Mouse (Mus musculus): ENCODE data around the gene Retn.

Retn gene

DNA sequence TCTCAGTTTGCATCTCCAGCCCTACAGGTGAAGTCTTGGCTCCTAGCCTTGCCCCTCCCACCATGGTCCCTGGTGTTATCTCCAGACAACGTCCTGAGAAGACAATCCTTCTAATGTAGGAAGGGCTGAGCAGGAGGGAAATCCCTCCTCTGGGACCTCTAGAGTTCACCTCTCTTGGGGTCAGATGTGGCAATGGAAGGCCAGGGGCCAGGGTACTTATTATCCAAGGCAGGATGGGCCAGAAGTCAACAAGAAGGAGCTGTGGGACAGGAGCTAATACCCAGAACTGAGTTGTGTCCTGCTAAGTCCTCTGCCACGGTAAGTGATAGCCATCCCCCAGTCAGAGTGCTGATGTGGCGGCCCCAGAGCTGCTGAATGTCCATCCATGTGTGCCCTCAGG lies at the start of gene Retn:
TSS of gene Retn (plus strand) at position 245 of the 400 bp plus-strand sequence.
- DNase-seq, result no peak

- no peak for DNase-seq
These were observed 49.0 kb upstream of the Retn start for GRCm38 (mm10) chr8:3606593-3606992.

GRCm38 (mm10) chr8:3607822-3608221 lies 47.7 kb upstream of the Retn start:
- DNase-seq, result no peak

DNA sequence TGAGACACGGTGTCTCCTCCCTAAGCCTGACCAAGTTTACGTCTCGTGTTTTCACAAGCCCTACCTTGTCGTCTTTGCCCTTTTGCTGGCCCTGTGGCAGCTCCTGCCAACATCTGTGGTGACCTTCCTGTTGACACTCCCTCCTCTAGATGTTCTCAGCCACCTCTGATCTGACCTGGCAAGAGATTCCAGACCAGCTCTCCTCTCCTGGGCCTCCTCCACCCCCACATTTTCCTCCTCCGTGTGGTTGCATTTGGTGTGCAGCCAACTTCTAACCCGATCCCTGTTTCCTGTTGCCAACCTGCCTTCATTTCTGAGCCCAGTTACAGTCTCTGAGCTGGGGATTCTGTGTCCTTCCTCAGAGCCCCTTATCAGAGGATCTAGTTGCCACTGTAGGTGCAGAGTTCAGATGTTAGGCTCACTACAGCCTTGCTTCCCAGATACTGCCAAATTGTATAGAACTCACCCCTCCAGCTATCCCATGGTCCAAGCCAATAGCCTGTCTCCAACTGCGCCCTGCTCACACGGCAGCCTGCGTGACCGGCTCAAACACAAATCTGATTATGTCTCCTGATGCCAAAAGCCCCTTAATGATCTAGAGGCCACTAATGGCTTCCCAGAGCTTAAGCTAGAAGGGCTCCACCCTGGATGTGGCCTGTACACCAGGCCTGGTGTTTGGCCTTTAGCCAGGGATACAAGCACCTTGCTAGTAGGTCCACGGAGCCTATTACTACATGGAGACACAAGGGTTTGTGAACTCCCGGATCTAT lies 46.3 kb upstream of the Retn start:
- DNase-seq, result peak; percentile 78 to 85

- peak; percentile 77 to 85 for DNase-seq
These were observed 45.8 kb upstream of the Retn start for GRCm38 (mm10) chr8:3609816-3610150.

GRCm38 (mm10) chr8:3621199-3621970 lies 34.2 kb upstream of the Retn start, which contains the start of the genes Xab2 and Pet100:
Gene Xab2, minus strand, starts transcription at chr8:3621316.
Gene Pet100, plus strand, starts transcription at chr8:3621548.
- DNase-seq, result peak; percentile 99

DNA sequence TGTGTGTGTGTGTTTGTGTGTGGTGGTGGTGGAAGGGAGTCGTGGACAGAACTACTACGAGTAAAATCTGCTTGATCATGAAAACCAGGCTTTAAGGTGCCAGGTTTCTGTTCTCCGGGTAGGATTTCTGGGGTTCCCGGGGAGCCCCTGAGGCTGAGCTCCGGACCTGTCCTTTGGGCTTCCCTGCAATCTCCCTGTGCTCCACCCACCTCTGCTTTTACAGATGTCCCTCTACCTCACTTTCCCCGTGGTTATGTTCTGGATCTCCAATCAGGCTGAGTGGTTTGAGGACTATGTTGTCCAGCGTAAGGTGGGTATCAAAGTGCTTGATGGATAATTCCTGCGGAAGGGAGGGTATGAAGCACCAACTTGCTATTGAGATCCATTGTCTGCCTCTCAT lies 33.5 kb upstream of the Retn start:
- no peak for DNase-seq

DNA sequence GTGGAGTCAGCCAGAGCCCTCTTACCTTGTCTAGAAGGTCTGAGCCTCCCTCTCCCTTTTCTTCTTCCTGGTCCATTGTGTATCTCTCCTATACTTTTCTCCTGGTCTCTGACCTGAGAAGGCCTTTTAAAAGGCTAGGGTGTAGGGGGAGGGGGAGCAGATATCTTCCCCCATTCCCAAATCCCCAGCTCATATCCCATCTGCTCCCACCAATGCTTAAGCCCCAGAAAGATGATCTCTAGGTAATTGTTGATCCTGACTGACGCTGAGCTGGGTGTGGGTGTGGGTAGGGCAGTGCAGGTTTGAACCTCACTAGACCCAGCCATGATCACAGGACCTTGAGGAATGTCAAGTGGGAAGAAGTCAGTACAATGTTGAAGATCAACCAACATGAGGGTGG lies 30.1 kb upstream of the Retn start, which contains the start of gene Pcp2:
TSS of gene Pcp2 (minus strand) at position 101 of the 400 bp plus-strand sequence.
- DNase-seq, result no peak

GRCm38 (mm10) chr8:3626971-3627370 lies 28.6 kb upstream of the Retn start:
- no peak for DNase-seq

- no peak for DNase-seq
These were observed 27.6 kb upstream of the Retn start for GRCm38 (mm10) chr8:3628014-3628413.

DNA sequence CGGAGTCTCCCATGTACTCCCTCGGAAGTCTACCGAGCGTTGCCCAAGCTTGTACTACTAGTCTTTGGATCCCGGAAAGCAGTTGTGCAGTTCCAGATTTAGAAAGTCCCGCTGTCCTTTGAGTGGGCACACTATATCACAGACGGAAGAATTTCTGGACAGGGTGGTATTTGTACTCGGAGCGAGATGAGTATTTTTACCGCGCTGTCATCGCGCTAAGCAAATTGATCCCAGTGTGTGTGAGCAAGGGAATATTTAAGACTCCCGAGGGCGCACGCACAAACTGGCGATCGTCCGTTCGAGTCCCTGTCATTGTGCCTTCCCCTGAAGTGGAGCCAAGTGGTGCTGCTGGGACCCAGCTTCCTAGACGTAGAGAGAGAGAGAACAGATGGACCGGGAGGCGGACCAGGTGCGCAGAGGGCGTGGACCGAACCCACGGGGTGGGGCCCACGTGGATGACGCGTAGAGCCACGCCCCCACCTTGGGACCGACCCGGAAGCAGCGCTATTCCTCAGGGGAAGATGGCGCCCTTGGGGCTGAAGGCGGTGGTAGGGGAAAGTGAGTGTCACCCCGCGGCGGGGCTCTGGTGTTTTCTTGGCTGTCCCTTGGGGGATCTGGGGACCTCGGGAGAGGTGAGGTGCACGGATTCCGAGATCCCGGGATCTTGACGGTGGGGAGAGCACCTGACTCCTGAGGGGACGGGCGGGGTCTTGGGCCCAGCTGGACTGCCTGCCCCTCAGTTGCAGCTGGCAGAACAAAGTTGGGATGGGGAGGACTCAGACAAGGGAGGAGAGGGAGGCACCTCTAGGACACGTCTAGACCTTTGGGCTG lies 24.7 kb upstream of the Retn start, which contains the start of gene Stxbp2:
TSS of gene Stxbp2 (plus strand) at position 309 of the 831 bp plus-strand sequence.
- peak; percentile 85 to 90 for DNase-seq

DNA sequence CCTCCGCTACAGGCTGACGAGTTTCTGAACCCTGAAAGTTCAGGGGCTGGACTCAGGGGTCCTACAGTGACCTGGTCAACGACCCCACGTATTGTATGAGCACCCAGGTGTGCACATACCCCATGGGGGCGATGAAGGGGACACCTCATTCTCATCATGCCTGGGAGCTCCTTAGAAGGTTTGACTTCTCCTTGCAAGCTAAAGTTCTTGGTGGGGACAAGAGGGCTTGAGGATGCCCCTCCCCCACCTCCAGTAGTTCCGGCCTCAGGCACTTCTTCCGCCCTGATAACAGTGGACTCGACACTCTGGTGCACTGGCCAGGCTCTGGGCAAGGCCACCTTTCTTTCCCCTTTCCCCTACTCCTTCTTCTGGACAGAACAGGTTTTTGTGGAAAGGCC lies 24.1 kb upstream of the Retn start:
- DNase-seq, result peak; percentile 44 to 57

GRCm38 (mm10) chr8:3645804-3646203 lies 9.8 kb upstream of the Retn start:
- DNase-seq, result peak; percentile 81 to 86

GRCm38 (mm10) chr8:3646824-3647531 lies 8.6 kb upstream of the Retn start:
- no peak for DNase-seq

DNA sequence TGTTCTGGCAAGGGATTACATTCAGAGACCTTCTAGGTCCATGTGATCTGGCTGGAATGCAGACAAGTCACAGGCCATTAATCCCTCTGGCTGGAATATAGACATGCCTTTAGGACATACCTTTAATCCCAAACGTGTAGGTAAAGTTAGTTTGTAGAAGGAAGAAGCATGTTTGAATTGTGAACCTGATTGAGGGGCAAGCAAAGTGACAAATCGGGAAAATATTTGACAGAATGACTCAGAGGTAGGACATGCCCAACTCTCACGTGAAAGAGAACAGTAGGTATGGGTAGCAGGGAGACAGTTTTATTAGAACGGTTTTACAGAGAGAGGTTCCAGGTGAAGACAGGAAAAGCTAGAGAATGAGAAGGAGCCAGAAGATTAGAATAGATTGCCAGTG lies 8.0 kb upstream of the Retn start:
- DNase-seq, result no peak

- peak; percentile 48 to 49 for DNase-seq
These were observed 7.3 kb upstream of the Retn start for GRCm38 (mm10) chr8:3648268-3648667.

DNA sequence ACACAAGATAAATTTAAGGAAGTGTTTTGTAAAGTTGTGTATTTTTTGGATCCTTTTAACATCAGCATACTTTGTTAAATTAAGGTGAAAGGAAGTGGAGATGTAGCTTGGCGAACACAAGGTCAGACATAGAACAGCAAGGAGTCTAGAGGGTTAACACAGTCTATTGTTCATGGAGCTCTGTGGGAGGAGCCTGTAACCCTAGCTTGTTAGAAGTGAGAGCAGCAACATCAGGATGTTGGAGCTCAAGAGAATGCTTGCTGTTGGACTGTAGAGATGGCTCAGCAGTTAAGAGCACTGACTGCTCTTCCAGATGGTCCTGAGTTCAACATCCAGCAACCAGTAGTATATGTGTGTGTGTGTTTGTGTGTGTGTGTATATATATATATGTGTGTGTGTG lies 6.6 kb upstream of the Retn start:
- DNase-seq, result no peak

- no peak for DNase-seq
These were observed 2.7 kb upstream of the Retn start for GRCm38 (mm10) chr8:3652845-3653244.

- no peak for DNase-seq
These were observed 653 bp upstream of the Retn start for GRCm38 (mm10) chr8:3654726-3655508.

GRCm38 (mm10) chr8:3656725-3657381 lies 1.3 kb downstream of the Retn start:
- no peak for DNase-seq

- DNase-seq, result peak; percentile 36
These were observed 5.3 kb downstream of the Retn start for GRCm38 (mm10) chr8:3660889-3661288.
